Mouse (Mus musculus): Measurements from ENCODE around the gene Cgrrf1. TPM values are rescaled to one million over a fixed set of nuclear protein-coding genes. Genes with fewer than 3 reads are reported as not detected.

Cgrrf1 gene
- polyA plus RNA-seq, 1 experiment from 2014 or later, result 48.1 TPM

DNA sequence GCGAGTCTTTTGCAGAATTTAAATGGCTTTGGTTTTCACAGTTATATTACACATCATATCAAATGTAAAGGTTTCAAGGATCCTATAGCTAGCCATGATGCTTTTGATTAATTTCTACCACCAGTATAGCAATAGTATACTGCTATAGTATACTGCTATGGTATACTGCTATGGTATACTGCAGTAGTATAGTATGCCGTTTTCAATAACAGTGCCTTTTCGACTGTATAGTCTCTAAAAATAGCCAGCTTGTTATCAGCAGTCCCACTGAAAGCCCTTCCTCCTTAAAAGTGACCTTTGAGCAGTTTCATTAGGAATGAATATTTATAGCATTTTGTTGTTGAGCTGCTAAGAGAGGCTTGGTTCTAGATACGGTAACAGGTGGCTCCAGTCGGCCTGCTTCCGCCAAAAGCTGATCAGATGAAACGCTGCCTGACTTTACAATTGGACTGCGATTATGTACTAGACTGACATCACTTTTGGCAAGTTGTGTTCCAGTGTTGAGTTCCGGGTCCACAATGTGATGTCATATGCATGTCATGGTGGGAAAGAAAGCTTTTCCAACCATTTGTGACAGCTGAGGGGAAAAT is 70.7 kb downstream of the Cgrrf1 start:
- Histone ChIP-seq H3K36me3 (ENCODE audit: control insufficient read depth, insufficient read depth, low read length) (no peaks in the 10 kb centered on the region), H3K4me2 (ENCODE audit: low read depth, low read length) (no peak overlapping the region)
- no peak for ATAC-seq (ENCODE audit: low read depth)

More for the DNA sequence above, 70.7 kb downstream of the Cgrrf1 start:
- 82% methylated on average over 9 of the region's 9 CpGs for WGBS
- Histone ChIP-seq H3K9ac (ENCODE audit: low read length) (no peak overlapping the region), H3K4me3 (ENCODE audit: low read length) (no peak overlapping the region), H3K4me1 (replicated peaks; ENCODE audit: control insufficient read depth, insufficient read depth, low read length) (no peaks in the 10 kb centered on the region; the same call in 1 of the 2 replicates), H3K27me3 (ENCODE audit: control insufficient read depth, insufficient read depth, low read depth, low read length) (no peaks in the 10 kb centered on the region), H3K9me3 (ENCODE audit: control insufficient read depth, low read length) (no peaks in the 10 kb centered on the region), H3K27ac (ENCODE audit: low read length) (no peak overlapping the region)

Other genes starting within 250 kb of the Cgrrf1 start
- gene Cdkn3, start 71.6 kb upstream of the Cgrrf1 start, polyA plus RNA-seq (2015; fragmentation: Nextera tagmentation; extraction: Ambion mirVana), result 66.7 and 73.6 TPM in 2 replicates
- gene Cnih1, start 43.7 kb upstream of the Cgrrf1 start, polyA plus RNA-seq (2015; fragmentation: Nextera tagmentation; extraction: Ambion mirVana), result 169 and 171 TPM in 2 replicates
- 68.6 and 74.9 TPM in 2 replicates for gene Gmfb, start 9.9 kb upstream of the Cgrrf1 start, polyA plus RNA-seq (2015; fragmentation: Nextera tagmentation; extraction: Ambion mirVana)
- 6.2 and 6.6 TPM in 2 replicates for gene Samd4, start 50.7 kb downstream of the Cgrrf1 start, polyA plus RNA-seq (2015; fragmentation: Nextera tagmentation; extraction: Ambion mirVana)

All from lung, embryonic 16.5 days (tissue).